ENCODE assay signal across 14 mouse cellular contexts in the genomic region with DNA sequence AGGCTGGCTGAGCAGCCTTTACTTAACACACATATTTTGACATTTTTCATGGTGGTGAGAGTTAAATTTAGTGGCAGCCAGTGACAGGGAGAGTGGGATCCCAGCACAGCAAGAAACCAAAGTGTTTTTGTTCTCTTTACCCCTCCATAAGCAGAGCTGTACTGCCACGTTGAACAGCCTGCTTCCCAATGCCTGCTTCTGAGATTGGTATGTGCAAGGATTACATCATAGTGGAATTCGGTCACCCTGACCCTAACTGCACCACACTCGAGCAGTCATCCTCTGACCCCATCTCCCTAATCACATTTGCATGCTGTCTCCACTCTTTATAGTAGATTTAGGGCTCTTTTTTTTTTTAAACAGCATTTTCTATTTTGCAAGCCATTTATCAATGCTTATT. TPM values are rescaled to one million over a fixed set of nuclear protein-coding genes. Genes with fewer than 3 reads are reported as not detected.
A peak's percentile ranks its signal among the peaks of the same experiment; 100 is the strongest.
DNase-seq lines count a peak whose midpoint lies in the region; ATAC-seq and TF ChIP-seq lines count a peak whose summit lies in the region.
"Had no signal": no experiment of that assay in that cellular context is flagged by ENCODE, and none has a peak within 500 bp of the region (broad histone marks: within the 10 kb centered on the region; RNA-seq: fewer than 3 reads in every experiment).

No protein-coding gene starts in this region.

- H3K79me2 ChIP-seq in heart, adult 2 months (replicated peaks; ENCODE audit: control insufficient read depth, insufficient read depth, low read length): no peaks in the 10 kb centered on the region
- H3K79me2 ChIP-seq in liver, adult 2 months (ENCODE audit: control insufficient read depth, insufficient read depth, low read length): no peaks in the 10 kb centered on the region

- peak; percentile 21 for DNase-seq in adrenal gland, adult 8-10 months
- no peak for DNase-seq in adrenal gland, postnatal 14 days
- DNase-seq in heart, adult 2 months: peak; percentile 23 to 26
- no peak for DNase-seq in heart, adult 8-10 months (ENCODE audit: low spot score)
- peak; percentile 41 for DNase-seq in liver, adult 2 months (ENCODE audit: extremely low read depth, low read depth, low spot score)
- DNase-seq in liver: no peak
- DNase-seq in right cerebral cortex, postnatal 14 days: no peak
- DNase-seq: cerebellum, adult 2 months; gastrocnemius, postnatal 10 days had no signal

- H3K9ac ChIP-seq in heart, adult 2 months (ENCODE audit: low read depth, low read length): no peak overlapping the region
- H3K9ac ChIP-seq in liver, adult 2 months (ENCODE audit: low read depth, low read length): no peak overlapping the region
- no peak overlapping the region for H3K9ac ChIP-seq in limb, embryonic 15.5 days
- H3K9ac ChIP-seq: heart, embryonic 15.5 days; hindbrain, embryonic 14.5 days; lung, embryonic 14.5 days had no signal

- no peak for TF ChIP-seq POLR2A in heart, adult 2 months (IDR thresholded peaks at IDR 0.05; ENCODE audit: insufficient read depth, low read depth, low read length)
- no peak for TF ChIP-seq POLR2A in liver, adult 2 months (IDR thresholded peaks at IDR 0.05; ENCODE audit: extremely low read depth, insufficient read depth, low read length)

- no peaks in the 10 kb centered on the region for H3K9me3 ChIP-seq in limb, embryonic 15.5 days
- H3K9me3 ChIP-seq: heart, embryonic 15.5 days; megakaryocyte, embryonic 14.5 days had no signal

- no peak for TF ChIP-seq CTCF in heart, adult 2 months (IDR thresholded peaks at IDR 0.05)
- TF ChIP-seq CTCF in liver, adult 2 months (IDR thresholded peaks at IDR 0.05; ENCODE audit: low read depth, low read length): no peak

- no peaks in the 10 kb centered on the region for H3K27me3 ChIP-seq in heart, adult 2 months (ENCODE audit: control insufficient read depth, insufficient read depth, low read length)
- no peaks in the 10 kb centered on the region for H3K27me3 ChIP-seq in liver, adult 2 months (ENCODE audit: control insufficient read depth, insufficient read depth, low read length)
- H3K27me3 ChIP-seq in limb, embryonic 15.5 days: no peaks in the 10 kb centered on the region
- H3K27me3 ChIP-seq: heart, embryonic 15.5 days; megakaryocyte, embryonic 14.5 days had no signal

- no peak overlapping the region for H3K4me2 ChIP-seq in limb, embryonic 15.5 days
- H3K4me2 ChIP-seq: heart, embryonic 15.5 days; hindbrain, embryonic 14.5 days; lung, embryonic 14.5 days had no signal

- no peak overlapping the region for H3K4me3 ChIP-seq in heart, adult 2 months
- no peak overlapping the region for H3K4me3 ChIP-seq in liver, adult 2 months (ENCODE audit: insufficient read depth, low read depth, low read length)
- no peak overlapping the region for H3K4me3 ChIP-seq in limb, embryonic 15.5 days
- H3K4me3 ChIP-seq: heart, embryonic 15.5 days; megakaryocyte, embryonic 14.5 days had no signal

- no peak for ATAC-seq in limb, embryonic 15.5 days (ENCODE audit: insufficient number of reproducible peaks, low FRiP score, low TSS enrichment, low read depth)

- H3K36me3 ChIP-seq in heart, adult 2 months (ENCODE audit: control insufficient read depth, insufficient read depth, low read length): peaks cover 22% of the 10 kb centered on the region
- no peaks in the 10 kb centered on the region for H3K36me3 ChIP-seq in liver, adult 2 months (ENCODE audit: control insufficient read depth, insufficient read depth, low read length)
- no peaks in the 10 kb centered on the region for H3K36me3 ChIP-seq in limb, embryonic 15.5 days
- H3K36me3 ChIP-seq: heart, embryonic 15.5 days had no signal

- peak overlapping the region; percentile 59 for H3K27ac ChIP-seq in heart, adult 2 months
- no peak overlapping the region for H3K27ac ChIP-seq in liver, adult 2 months (replicated peaks; ENCODE audit: insufficient read depth, low read depth, low read length)
- peak overlapping the region; percentile 59 for H3K27ac ChIP-seq in limb, embryonic 15.5 days
- H3K27ac ChIP-seq: heart, embryonic 15.5 days; hindbrain, embryonic 14.5 days had no signal

- H3K4me1 ChIP-seq in heart, adult 2 months (ENCODE audit: control insufficient read depth, insufficient read depth, low read length): peaks cover 14% of the 10 kb centered on the region
- no peaks in the 10 kb centered on the region; the same call in 1 of the 2 replicates for H3K4me1 ChIP-seq in liver, adult 2 months (ENCODE audit: control insufficient read depth, insufficient read depth, low read length)
- H3K4me1 ChIP-seq in limb, embryonic 15.5 days: peaks cover 52% of the 10 kb centered on the region

- intact Hi-C loops in heart, adult 2 months (cut with DNase I): no loop called here

- 24% methylated on average over 3 of the region's 3 CpGs for WGBS in heart, adult 2 months
- WGBS in liver, adult 2 months: 11% methylated on average over 3 of the region's 3 CpGs
- WGBS in limb, embryonic 15.5 days: 21% methylated on average over 3 of the region's 3 CpGs

- TF ChIP-seq EP300 in heart, adult 2 months (IDR thresholded peaks at IDR 0.05; ENCODE audit: insufficient read depth, low read depth, low read length): peak; percentile 61; the same call in 1 of the 2 replicates

RNA-seq across cellular contexts. Expression of a gene that starts 28.4 kb away (rescaled TPM):
- 10 to 100 TPM in 1 of 4 experiments, 1 to 10 TPM in 3; 6.5 to 13.1 (median 8.4) TPM for total RNA-seq in adrenal gland, adult 8-10 months (2022)
- total RNA-seq in adrenal gland, postnatal 14 days (2021): 9.8 and 11.2 TPM in 2 replicates
- total RNA-seq in heart, adult 2 months (2021): 10 to 100 TPM; 28.1 to 29.5 TPM
- polyA plus RNA-seq in heart, adult 2 months (2012; rRNA removed): 15.0 and 28.6 TPM in 2 replicates
- 10 to 100 TPM; 29.1 to 33.6 (median 30.5) TPM for total RNA-seq in heart, adult 8-10 months (2022)
- total RNA-seq in liver, adult 2 months (2014; rRNA removed): 0.40 and 0.46 TPM in 2 replicates
- polyA plus RNA-seq in liver, adult 2 months (2012; rRNA removed): 0.04 and 0.06 TPM in 2 replicates
- 102 and 115 TPM in 2 replicates for polyA plus RNA-seq in limb, embryonic 15.5 days (2015; fragmentation: Nextera tagmentation; extraction: Ambion mirVana)

Comparison
In these comparisons a context has a peak if more than half of its experiments do, and no peak if none do; other contexts are left out.
1. DNase-seq: peak in adrenal gland, adult 8-10 months (single experiment), heart, adult 2 months (2 of 2) and liver, adult 2 months (single experiment); none in adrenal gland, postnatal 14 days (single experiment), heart, adult 8-10 months (single experiment), liver (single experiment) and right cerebral cortex, postnatal 14 days (single experiment).